Mouse (Mus musculus): ENCODE data around the gene Inka1. TPM values are rescaled to one million over a fixed set of nuclear protein-coding genes. Genes with fewer than 3 reads are reported as not detected.

Gene Inka1
- polyA plus RNA-seq, 1 experiment, result 21.0 TPM

DNA sequence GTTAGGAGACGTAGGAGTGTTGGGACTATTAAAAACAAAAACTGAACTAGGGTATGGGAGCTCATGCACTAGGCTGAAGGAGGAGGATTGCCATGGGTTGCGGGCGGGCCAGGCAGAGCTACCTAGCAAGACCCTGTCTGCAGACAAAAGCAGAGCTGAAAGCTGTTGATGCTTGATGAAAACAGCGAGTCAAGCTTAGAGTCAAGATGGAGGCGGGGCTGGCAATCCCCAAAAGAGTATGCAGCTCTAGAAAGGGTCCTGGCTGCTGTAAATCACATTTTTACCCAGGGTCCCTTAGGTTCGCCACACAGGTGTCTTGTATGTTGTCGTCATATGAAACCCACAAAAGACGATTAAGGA is 17.8 kb upstream of the Inka1 start:
- Histone ChIP-seq H3K27ac (ENCODE audit: insufficient read depth, low read length) (peak overlapping the region; percentile 49; the same call in 1 of the 2 replicates), H3K4me1 (ENCODE audit: control insufficient read depth, insufficient read depth, low read length) (no peaks in the 10 kb centered on the region; the same call in 1 of the 2 replicates), H3K4me3 (ENCODE audit: insufficient read depth, low read length) (peak overlapping the region; percentile 90)
- TF ChIP-seq POLR2A (IDR thresholded peaks at IDR 0.05; ENCODE audit: low read depth, low read length), result peak; percentile 41
- no peak for TF ChIP-seq CTCF (IDR thresholded peaks at IDR 0.05; ENCODE audit: borderline replicate concordance, insufficient read depth, low read length)

DNA sequence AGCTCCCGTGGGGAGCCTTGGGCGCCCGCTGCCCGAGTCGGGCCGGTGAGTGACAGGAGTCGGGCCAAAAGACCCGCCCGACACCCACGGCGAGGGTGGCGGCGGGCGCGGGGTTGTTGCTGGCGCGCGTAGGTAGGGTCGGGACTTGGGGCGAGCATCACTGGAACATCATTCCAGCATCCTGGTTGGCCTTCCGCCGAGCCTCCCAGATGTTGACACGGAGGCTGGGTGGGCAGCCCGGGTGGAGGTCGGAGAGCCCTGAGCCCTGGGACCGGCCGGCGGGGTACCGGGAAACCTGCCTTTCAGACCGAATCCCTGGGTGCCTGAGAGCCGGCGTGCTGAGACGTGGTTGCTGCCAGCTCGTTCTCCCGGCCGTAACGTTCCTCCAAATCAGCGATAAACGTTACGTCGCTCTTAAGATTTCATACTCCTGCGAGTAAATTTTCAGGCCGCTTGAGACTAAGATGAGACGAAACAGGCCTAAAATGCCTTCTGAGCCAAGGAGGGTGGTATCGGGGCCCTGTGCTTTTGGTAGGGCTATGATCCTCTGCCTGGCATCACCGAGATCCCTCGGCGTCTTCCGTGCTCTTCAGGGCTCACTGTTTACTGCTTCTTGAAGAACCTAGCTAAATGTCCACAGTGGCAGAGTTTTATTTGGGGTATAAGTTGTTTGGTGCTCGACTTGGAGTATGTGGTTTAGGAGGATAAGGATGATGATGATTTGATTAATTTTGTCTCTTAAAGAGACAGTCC is 17.3 kb upstream of the Inka1 start:
- H3K4me1 ChIP-seq (ENCODE audit: control insufficient read depth, insufficient read depth, low read length), result no peaks in the 10 kb centered on the region; the same call in 1 of the 2 replicates
- peak overlapping the region; percentile 90 for H3K4me3 ChIP-seq (ENCODE audit: insufficient read depth, low read length)
- H3K27ac ChIP-seq (ENCODE audit: insufficient read depth, low read length), result peak overlapping the region; percentile 49
- TF ChIP-seq POLR2A (IDR thresholded peaks at IDR 0.05; ENCODE audit: low read depth, low read length) (no peak; the same call in 1 of the 2 replicates), CTCF (IDR thresholded peaks at IDR 0.05; ENCODE audit: borderline replicate concordance, insufficient read depth, low read length) (no peak)

DNA sequence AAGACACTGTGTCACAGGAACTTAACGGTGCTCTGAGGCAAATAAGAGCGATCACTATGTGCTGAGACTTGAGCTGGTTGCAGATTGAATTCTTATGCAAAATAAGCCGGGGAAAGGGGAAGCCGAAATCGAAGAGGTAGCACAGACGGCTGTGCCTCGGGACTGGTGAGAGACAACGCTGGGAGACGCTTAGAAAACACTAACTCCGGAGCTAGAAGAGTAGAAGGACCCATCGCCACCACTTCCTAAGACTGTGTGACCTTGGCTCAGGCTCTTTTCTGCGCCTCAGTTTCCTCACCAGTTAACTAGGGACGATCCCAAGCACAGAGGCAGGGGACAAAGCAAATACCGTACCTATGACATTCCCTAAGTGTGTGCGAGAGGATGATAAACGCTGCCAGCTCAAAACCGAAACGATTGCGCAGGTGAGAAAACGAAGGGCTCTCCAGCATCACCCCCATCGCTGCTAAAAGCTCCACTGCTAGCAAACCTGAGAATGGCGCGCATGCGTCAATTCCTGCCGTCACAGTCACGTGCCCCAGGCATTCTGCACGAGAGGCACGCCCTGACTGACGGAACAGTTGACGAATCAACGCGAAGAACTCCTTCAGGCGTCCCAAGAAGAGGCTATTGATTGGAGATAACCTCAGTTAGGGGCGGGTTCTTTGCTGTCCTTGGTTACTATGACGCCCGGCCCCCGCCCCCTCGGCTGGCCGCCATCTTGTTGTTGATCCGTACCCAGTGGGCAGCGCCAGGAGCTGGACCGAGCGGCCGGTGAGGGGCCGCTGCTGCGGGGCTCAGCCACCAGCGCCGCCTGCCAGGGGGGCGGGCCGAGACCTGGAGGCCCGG is 16.5 kb upstream of the Inka1 start, which contains the start of gene Ip6k1:
Gene Ip6k1 (plus strand): TSS at position 580 of the 849 bp plus-strand sequence.
- TF ChIP-seq CTCF (IDR thresholded peaks at IDR 0.05; ENCODE audit: borderline replicate concordance, insufficient read depth, low read length) (no peak), POLR2A (IDR thresholded peaks at IDR 0.05; ENCODE audit: low read depth, low read length) (peak; percentile 97)
- H3K4me3 ChIP-seq (ENCODE audit: insufficient read depth, low read length), result peak within 1 kb of the TSS; percentile 90
- H3K4me1 ChIP-seq (ENCODE audit: control insufficient read depth, insufficient read depth, low read length), result no peaks in the 10 kb centered on the region; the same call in 1 of the 2 replicates
- H3K27ac ChIP-seq (ENCODE audit: insufficient read depth, low read length), result peak within 1 kb of the TSS; percentile 49

DNA sequence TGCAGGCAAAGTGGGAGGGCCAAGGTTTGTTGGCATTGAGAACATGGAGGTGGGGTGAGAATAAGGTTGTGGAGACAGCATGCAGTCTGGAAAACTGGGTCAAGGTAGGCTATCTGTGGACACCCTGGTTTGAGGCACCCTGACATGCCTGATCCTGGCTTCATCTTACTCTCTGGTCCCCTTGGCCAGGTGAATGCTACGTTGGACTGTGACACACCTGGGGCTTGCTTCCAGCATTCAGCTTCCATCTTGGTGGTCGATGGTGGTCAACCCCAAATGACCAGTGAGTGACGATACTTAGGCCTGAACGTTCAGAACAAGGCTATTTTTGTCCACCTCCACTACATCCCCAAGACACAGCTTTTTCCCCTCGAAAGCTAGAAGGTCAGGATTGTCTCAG is 10.4 kb upstream of the Inka1 start, which contains the start of gene Gm20662:
Gene Gm20662 (plus strand): TSS at position 301 of the 400 bp plus-strand sequence.
- no peak for TF ChIP-seq CTCF (IDR thresholded peaks at IDR 0.05; ENCODE audit: borderline replicate concordance, insufficient read depth, low read length)
- TF ChIP-seq POLR2A (IDR thresholded peaks at IDR 0.05; ENCODE audit: low read depth, low read length), result no peak
- no peak within 1 kb of the TSS for H3K4me3 ChIP-seq (ENCODE audit: insufficient read depth, low read length)
- no peak within 1 kb of the TSS for H3K27ac ChIP-seq (ENCODE audit: insufficient read depth, low read length)
- H3K4me1 ChIP-seq (ENCODE audit: control insufficient read depth, insufficient read depth, low read length), result no peaks in the 10 kb centered on the region

DNA sequence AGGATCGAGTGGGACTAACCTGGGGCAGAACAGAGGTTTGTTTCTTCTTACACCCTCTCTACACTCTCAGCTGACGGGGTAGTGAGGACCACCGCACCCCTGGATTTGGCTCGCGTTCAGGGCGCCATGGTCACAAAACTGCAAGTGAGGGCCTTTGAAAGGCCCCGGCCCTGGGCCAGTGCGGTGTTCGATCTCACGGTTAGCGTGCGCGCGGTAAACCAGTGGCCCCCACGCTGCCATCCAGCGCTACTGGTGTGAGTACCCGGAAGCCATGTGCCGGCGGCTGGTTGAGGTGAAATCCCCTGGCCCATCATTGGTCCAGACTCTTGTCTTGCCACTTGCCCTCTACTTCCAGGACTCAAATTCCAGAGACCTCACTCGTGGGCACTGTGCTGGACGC is 9.8 kb upstream of the Inka1 start:
- TF ChIP-seq CTCF (IDR thresholded peaks at IDR 0.05; ENCODE audit: borderline replicate concordance, insufficient read depth, low read length) (no peak), POLR2A (IDR thresholded peaks at IDR 0.05; ENCODE audit: low read depth, low read length) (no peak)
- no peak overlapping the region for H3K27ac ChIP-seq (ENCODE audit: insufficient read depth, low read length)
- no peak overlapping the region for H3K4me3 ChIP-seq (ENCODE audit: insufficient read depth, low read length)
- no peaks in the 10 kb centered on the region for H3K4me1 ChIP-seq (ENCODE audit: control insufficient read depth, insufficient read depth, low read length)

DNA sequence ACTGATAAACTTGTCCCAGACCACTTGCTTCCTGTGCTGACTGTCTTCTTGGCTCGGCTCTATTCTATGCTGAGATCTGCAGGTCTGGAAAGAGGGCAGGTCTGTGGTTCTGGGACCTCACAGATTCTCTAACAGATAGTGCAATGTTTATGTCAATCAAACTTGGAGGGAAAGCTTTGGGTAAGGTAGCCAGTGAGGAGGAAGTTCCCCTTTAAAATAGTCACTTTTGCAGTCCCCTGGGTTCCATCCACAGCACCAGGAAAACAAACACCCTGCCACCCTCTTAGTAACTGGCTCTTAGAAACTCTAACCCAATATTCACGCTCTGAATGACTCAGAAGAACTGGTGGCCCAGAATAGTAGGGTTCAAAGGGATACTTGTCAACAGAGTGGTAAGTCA is 8.8 kb upstream of the Inka1 start:
- H3K4me3 ChIP-seq (ENCODE audit: insufficient read depth, low read length), result no peak overlapping the region
- H3K4me1 ChIP-seq (ENCODE audit: control insufficient read depth, insufficient read depth, low read length), result no peaks in the 10 kb centered on the region
- no peak overlapping the region for H3K27ac ChIP-seq (ENCODE audit: insufficient read depth, low read length)
- no peak for TF ChIP-seq CTCF (IDR thresholded peaks at IDR 0.05; ENCODE audit: borderline replicate concordance, insufficient read depth, low read length)
- TF ChIP-seq POLR2A (IDR thresholded peaks at IDR 0.05; ENCODE audit: low read depth, low read length), result no peak

DNA sequence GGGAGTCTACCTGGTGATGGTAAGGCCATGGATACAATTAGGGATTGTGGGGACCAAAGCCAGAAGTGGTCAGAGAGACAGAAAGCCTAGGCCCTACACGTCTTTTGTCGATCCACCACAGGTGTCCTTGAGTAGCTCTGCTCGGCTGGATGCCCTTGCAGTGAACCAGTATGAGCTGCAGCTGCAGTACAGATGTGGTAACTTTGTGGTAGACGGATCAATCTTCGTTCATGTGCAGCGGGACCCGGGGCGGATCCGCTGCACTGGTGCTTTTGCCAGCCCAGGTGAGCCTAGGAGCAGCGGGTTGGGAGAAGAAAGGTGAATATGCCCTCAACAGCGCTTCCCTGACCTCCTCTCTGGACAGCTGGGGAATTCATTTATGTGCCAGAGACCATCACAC is 7.3 kb upstream of the Inka1 start:
- TF ChIP-seq CTCF (IDR thresholded peaks at IDR 0.05; ENCODE audit: borderline replicate concordance, insufficient read depth, low read length) (no peak), POLR2A (IDR thresholded peaks at IDR 0.05; ENCODE audit: low read depth, low read length) (no peak)
- H3K4me1 ChIP-seq (ENCODE audit: control insufficient read depth, insufficient read depth, low read length), result no peaks in the 10 kb centered on the region
- no peak overlapping the region for H3K27ac ChIP-seq (ENCODE audit: insufficient read depth, low read length)
- no peak overlapping the region for H3K4me3 ChIP-seq (ENCODE audit: insufficient read depth, low read length)

DNA sequence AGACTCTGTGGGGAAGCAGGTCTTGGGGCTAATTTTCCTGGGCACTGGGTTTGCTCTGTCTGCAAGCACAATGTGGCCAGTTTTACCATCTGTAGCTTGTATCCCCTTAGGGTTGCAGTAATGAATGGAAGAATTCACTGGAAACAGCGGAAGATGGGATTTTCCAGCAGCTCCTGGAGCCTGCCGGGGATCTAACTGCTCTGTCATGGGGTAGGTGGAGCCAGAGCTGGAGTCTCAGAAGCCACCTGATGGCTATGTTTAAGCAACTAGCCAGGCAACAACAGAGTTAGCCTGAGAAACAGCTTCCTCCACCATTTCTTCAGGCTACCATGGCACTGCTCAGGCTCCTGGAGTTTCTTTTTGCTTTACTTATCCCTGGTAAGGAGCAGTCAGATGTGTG is 6.5 kb upstream of the Inka1 start, which contains the start of gene Cdhr4:
Gene Cdhr4 (plus strand): TSS at position 301 of the 400 bp plus-strand sequence.
- Histone ChIP-seq H3K4me1 (ENCODE audit: control insufficient read depth, insufficient read depth, low read length) (no peaks in the 10 kb centered on the region), H3K4me3 (ENCODE audit: insufficient read depth, low read length) (no peak within 1 kb of the TSS), H3K27ac (ENCODE audit: insufficient read depth, low read length) (no peak within 1 kb of the TSS)
- TF ChIP-seq POLR2A (IDR thresholded peaks at IDR 0.05; ENCODE audit: low read depth, low read length) (no peak), CTCF (IDR thresholded peaks at IDR 0.05; ENCODE audit: borderline replicate concordance, insufficient read depth, low read length) (no peak)

DNA sequence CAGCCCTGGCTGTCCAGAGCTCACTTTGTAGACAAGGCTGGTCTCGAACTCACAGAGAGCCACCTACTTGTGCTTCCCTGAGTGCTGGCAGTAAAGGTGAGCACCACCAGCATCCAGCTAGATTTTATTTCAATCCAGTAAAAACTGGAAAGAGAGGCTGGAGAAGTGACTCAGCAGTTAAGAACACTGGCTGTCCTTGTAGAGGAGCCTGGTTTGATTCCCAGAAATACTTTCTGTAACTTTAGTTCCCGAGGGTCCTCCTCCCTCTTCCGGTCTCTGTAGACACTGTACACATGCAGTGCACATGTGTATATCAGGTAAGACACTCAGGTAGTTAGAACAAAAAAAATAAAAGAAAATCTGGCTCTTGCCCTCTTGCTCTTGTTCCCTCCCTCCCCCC is 2.3 kb upstream of the Inka1 start:
- Histone ChIP-seq H3K4me3 (ENCODE audit: insufficient read depth, low read length) (no peak overlapping the region), H3K27ac (ENCODE audit: insufficient read depth, low read length) (peak overlapping the region; percentile 77), H3K4me1 (ENCODE audit: control insufficient read depth, insufficient read depth, low read length) (no peaks in the 10 kb centered on the region)
- TF ChIP-seq POLR2A (IDR thresholded peaks at IDR 0.05; ENCODE audit: low read depth, low read length), result peak; percentile 46; the same call in 1 of the 2 replicates
- TF ChIP-seq CTCF (IDR thresholded peaks at IDR 0.05; ENCODE audit: borderline replicate concordance, insufficient read depth, low read length), result no peak

Data from embryonic fibroblast, embryonic 13.5 days (primary cell).